Comparison of ENCODE assay signal across 28 mouse cellular contexts in the genomic region with DNA sequence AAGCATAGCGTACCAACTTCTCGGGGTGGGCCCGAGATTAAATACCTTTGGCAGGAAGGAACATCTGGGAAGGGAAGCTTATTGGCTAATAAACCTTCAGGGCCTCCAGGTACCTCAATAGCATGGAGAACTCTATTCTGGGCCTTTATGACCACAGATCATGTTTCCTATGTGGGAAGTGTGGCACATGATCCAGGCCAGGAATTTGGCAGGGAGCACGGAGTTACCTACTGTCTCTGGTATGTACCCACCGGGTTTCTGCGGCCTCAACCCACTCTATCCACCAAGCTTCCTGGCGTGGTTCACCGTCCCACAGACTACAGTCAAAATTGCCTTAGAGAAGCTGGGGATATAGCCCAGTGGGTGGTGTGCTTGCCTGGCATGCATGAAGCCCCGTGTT. TPM values are rescaled to one million over a fixed set of nuclear protein-coding genes. Genes with fewer than 3 reads are reported as not detected.
"Had no signal": no experiment of that assay in that cellular context is flagged by ENCODE, and none has a peak within 500 bp of the region (broad histone marks: within the 10 kb centered on the region; RNA-seq: fewer than 3 reads in every experiment).

No protein-coding gene starts in this region.

- ATAC-seq: hindbrain, embryonic 16.5 days; inflammation-experienced regulatory T-cells, adult 6 months; intestine, embryonic 15.5 days; intestine, postnatal 0 days had no signal

- DNase-seq: gastrocnemius, adult 2 months; gastrocnemius, postnatal 10 days; gastrocnemius, postnatal 25 days; heart, adult 18-20 months; heart, postnatal 10 days; heart, postnatal 4 days; kidney, adult 18-20 months; kidney, adult 8-10 months; kidney, postnatal 10 days; kidney, postnatal 25 days; kidney, postnatal 4 days; layer of hippocampus, adult 9-11 months; layer of hippocampus, postnatal 36 days; left cerebral cortex, postnatal 4 days; liver; liver, embryonic 13.5 days had no signal

- H3K27ac ChIP-seq: gastrocnemius, adult 2 months; heart, embryonic 10.5 days; hindbrain, embryonic 10.5 days; hindbrain, embryonic 12.5 days; hindbrain, embryonic 14.5 days; intestine, embryonic 15.5 days; liver, embryonic 13.5 days; liver, embryonic 15.5 days had no signal

- H3K4me3 ChIP-seq: gastrocnemius, adult 2 months; heart, embryonic 10.5 days; heart, embryonic 12.5 days; hindbrain, embryonic 10.5 days; hindbrain, embryonic 12.5 days; intestine, embryonic 15.5 days; liver, embryonic 13.5 days; liver, embryonic 15.5 days had no signal

- H3K36me3 ChIP-seq: heart, embryonic 10.5 days; heart, embryonic 12.5 days; hindbrain, embryonic 10.5 days; hindbrain, embryonic 12.5 days; intestine, embryonic 15.5 days; liver, embryonic 13.5 days; liver, embryonic 15.5 days had no signal

- H3K9ac ChIP-seq: heart, embryonic 12.5 days; hindbrain, embryonic 12.5 days; hindbrain, embryonic 14.5 days; intestine, embryonic 15.5 days; liver, embryonic 13.5 days; liver, embryonic 15.5 days had no signal

- H3K27me3 ChIP-seq: heart, embryonic 12.5 days; hindbrain, embryonic 12.5 days; intestine, embryonic 15.5 days; liver, embryonic 13.5 days; liver, embryonic 15.5 days had no signal

- H3K4me1 ChIP-seq: heart, embryonic 10.5 days; hindbrain, embryonic 10.5 days; hindbrain, embryonic 12.5 days; liver, embryonic 15.5 days had no signal

- H3K9me3 ChIP-seq: heart, embryonic 10.5 days; hindbrain, embryonic 10.5 days; hindbrain, embryonic 12.5 days; intestine, embryonic 15.5 days; liver, embryonic 13.5 days; liver, embryonic 15.5 days had no signal

- H3K4me2 ChIP-seq: heart, embryonic 12.5 days; hindbrain, embryonic 12.5 days; hindbrain, embryonic 14.5 days; intestine, embryonic 15.5 days; liver, embryonic 11.5 days; liver, embryonic 13.5 days; liver, embryonic 15.5 days had no signal

RNA-seq across cellular contexts. Expression of a gene that starts 20.2 kb away (rescaled TPM):
- polyA plus RNA-seq: kidney, embryonic 14.5 days; liver, embryonic 13.5 days had no signal
